Mouse (Mus musculus) erythroblast, adult 5-6 weeks (primary cell): ENCODE results near the gene Cep89. TPM values are rescaled to one million over a fixed set of nuclear protein-coding genes. Genes with fewer than 3 reads are reported as not detected.

Experiments
- ATAC-seq: replicated peaks from 2 replicates; pipeline ENCODE4 v1.8.0; 2016; ENCODE audit warnings: moderate number of reproducible peaks, mild to moderate bottlenecking, moderate TSS enrichment, inconsistent platforms; ENCODE audit not compliant: poor library complexity, low FRiP score, severe bottlenecking
- total RNA-seq, 2 experiments: library from RNA; stranded (forward) in 1 of 2; stranded (reverse) in 1 of 2; fragments of 150-400 nt in 1 of 2; fragments of 200-764, 138-1000 nt in 1 of 2; gene quantifications; 2 replicates each; pipeline versions ENCODE4 v1.2.3 to v1.2.4; 2015 to 2017; ENCODE audit warnings: low replicate concordance in 2 of 2

The Cep89 gene
- total RNA-seq, 2 experiments from 2014 or later, result 11.7 to 18.1 TPM

- no peak for ATAC-seq
Observed at GRCm38 (mm10) chr7:35381861-35382260, 15.0 kb upstream of the Cep89 start.

GRCm38 (mm10) chr7:35382706-35383353, 14.0 kb upstream of the Cep89 start:
- ATAC-seq, result no peak

- ATAC-seq, result peak; percentile 39; the same call in 1 of the 2 replicates
Observed at GRCm38 (mm10) chr7:35386525-35386952, 10.3 kb upstream of the Cep89 start.

GRCm38 (mm10) chr7:35388694-35389093, 8.1 kb upstream of the Cep89 start:
- ATAC-seq, result no peak

- ATAC-seq, result no peak
Observed at GRCm38 (mm10) chr7:35392935-35393334, 3.9 kb upstream of the Cep89 start.

GRCm38 (mm10) chr7:35395734-35396456, 940 bp upstream of the Cep89 start:
- peak; percentile 9; the same call in 1 of the 2 replicates for ATAC-seq

GRCm38 (mm10) chr7:35401169-35401568, 4.3 kb downstream of the Cep89 start:
- no peak for ATAC-seq

DNA sequence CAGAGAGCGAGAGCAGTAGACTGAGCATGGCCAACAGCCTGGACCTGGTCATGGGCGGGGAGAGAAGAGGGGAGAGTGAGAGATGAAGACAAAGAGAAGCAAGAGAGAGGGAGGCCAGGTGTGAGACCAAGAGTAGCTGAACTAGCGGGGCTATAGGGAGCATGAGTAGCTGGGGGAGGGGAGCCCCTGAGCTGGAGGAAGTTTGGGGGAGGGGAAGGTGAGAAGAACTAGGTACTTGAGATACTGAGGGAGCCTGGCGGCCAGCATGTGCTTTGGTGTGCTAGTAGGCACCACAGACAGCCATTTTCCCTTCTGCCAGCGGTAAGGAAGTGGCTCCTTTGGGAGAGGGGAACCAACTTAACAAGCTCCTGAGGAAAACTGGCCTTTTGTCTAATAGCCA, 18.4 kb downstream of the Cep89 start:
- no peak for ATAC-seq

DNA sequence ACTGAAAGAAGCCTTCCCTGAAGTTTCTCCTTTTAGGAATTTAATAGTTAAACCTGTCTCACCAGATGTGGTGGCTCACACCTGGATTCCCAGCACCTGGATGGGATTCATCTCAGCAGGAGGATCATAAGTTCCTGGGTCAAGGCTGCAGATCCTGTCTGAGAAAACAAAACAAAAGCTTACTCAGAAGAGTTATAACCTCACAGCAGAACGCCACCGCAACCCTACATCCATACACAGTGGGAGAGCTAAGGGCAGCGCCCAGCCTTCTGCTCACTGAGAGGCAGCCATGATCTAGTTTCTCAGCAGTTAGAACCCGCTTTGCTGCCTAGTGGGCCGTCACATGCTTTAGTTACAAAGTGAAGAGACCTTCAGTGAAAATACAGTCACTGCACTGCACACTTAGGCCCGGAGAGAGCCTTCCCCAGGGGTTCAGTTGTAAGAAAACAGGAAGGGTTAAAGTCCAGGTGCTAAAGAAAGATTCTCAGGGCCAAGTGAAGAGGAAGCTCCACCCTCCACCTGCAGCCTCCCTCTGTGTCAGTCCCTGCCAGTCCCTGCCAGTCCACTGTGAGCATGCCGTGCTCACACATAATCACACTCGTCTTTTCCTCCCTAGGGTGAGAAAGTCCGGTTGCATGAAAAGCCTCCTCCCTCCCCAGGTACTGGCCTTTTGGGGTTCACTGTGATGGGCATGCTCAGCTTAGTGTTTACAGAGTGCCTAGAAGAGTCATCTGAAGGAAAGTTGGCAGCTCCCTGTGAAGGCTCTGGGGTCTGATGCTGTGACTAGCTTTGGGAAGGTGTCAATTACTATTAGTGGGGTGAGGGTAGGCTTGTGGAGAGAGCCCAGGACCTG, 19.2 kb downstream of the Cep89 start:
- no peak for ATAC-seq

GRCm38 (mm10) chr7:35416654-35416948, 19.8 kb downstream of the Cep89 start:
- no peak; the same call in 1 of the 2 replicates for ATAC-seq

- no peak for ATAC-seq
Observed at GRCm38 (mm10) chr7:35423071-35423470, 26.2 kb downstream of the Cep89 start.

DNA sequence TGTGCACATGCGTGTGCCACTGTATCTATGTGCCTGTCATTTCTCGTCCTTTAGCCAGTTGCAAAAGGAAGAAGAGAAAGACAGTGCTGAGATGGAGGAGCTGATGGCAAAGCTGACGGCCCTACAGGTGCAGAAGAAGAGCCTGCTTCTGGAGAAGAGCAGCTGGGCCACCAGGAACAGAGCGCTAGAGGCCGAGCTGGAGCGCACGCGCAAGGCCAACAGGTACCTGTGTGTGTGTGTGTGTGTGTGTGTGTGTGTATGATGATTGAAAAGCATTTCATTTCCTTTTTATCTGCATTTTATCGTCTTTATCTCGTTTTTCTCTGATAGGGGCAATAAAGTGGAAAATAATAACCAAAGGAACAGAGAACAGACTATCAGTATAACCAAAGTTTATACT, 31.3 kb downstream of the Cep89 start:
- no peak for ATAC-seq

- ATAC-seq, result no peak
Observed at GRCm38 (mm10) chr7:35435266-35435665, 38.4 kb downstream of the Cep89 start.

GRCm38 (mm10) chr7:35447501-35447900, 50.7 kb downstream of the Cep89 start:
- ATAC-seq, result no peak

DNA sequence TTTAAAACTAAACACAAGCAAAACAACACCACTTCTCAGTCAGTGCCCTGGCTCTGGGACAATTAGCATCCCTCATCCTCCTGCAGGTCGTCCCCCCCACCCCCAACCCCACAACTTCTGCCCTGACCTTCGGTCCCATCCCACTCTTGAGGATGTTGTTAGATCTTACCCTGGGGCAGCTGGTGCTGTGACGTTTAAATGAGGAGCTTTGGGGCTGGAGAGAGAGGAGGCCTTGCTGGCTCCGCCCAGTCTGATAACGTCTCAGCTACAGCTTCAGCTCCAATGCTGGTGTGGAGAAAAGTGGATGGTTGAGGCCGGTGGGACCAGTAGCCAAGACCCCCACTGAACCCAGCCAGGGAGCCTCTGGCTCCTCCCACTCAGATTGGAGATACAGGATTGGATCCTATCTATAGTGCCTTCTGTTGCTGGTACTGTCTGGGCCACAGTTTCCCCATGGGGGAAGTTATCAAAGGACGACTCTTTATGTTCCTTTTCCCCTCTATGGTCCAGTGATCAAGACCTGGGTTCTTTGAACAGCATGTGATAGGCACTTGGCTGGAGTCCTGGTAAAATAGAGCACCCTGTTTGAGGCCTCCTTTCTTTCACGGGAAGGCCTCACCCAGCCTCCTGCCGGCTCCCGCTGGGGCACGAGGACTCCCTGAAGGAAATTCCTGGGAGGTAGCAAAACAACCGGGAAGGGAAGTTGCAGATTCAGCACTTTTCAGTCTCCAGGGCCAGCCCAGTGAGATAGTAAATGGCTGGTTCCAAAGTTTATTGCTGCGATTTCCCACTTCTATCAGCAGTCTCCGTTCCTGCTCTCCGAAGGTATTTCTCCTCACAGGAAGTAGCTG, 51.4 kb downstream of the Cep89 start, which contains the start of gene Slc7a9:
Slc7a9 (plus strand) TSS at position 801 of the 851 bp plus-strand sequence.
- no peak for ATAC-seq

DNA sequence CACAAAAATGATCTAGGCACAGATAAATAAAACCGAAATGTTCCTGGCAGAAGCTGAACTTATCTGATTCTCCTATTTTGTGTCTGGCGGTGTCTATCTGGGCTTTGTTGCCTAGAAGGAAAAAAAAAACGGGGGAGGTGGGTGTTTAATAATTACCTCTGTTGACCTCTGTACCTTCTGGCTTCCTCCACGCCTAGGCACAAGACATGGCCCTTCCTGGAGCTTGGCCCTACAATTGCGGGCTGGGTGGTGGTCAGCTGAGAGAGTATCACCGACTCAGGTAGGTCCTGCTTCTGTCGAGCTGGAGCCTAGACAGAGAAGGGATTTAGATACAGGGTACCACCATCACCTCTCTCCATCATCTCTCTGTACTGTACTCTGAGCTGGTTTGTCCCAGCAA, 52.0 kb downstream of the Cep89 start:
- ATAC-seq, result no peak

GRCm38 (mm10) chr7:35456091-35456814, 59.4 kb downstream of the Cep89 start:
- ATAC-seq, result no peak

DNA sequence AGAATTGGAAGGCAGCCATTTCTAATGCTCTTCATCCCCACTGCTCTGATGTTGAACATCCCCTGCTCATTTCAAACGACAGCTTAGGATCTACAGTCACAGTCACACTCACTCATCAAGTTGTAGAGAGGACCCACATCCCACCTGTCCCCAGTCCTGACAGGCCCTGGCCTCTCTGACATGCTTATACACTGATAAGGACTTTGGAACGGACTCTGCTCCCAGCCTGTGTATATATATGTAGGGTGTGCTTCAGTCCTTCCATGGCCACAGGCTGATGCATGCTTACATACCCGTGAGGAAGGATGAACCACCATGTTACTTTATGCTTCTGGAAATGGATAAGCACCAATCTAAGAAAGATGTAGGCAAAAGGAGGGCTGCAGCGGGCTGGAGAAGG, 64.1 kb downstream of the Cep89 start:
- no peak for ATAC-seq

- no peak for ATAC-seq
Observed at GRCm38 (mm10) chr7:35465027-35465426, 68.2 kb downstream of the Cep89 start.
